Mouse (Mus musculus) T-helper 2 cell (primary cell): Measurements from ENCODE around the gene Ubtd2.

Experiments used
- in situ Hi-C: fragments of 300-600 bp; cut with MboI, MseI; formaldehyde crosslinking; loops from one replicate; pipeline ENCODE4 v1.15.1; 2025; ENCODE audit warnings: high pct_unique_total_duplicates

Gene Ubtd2

GRCm38 (mm10) chr11:32518770-32519169 lies 63.6 kb downstream of the Ubtd2 start:
- in situ Hi-C loops, result no loop called here

DNA sequence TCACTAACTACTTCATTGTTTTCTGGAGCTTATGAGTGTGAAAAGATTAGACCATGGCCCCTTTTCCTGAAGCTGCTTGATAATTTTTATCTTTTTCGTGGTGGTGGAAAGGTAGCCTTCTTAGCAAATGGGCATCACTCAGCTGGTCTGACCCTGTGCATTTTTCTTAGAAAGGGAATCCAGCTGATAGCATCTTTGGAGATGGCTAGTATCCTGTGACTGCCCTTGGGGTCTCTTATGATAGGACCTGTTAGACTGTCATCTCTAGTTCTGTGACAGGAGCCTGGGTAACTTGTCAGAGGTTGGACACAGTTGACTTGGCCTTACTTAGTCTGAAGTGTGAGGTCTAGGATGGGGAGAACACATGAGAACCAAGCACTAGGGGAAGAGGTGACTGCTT lies 64.2 kb downstream of the Ubtd2 start:
- in situ Hi-C loops, result no loop called here

- in situ Hi-C loops, result no loop called here
Observed at GRCm38 (mm10) chr11:32521246-32521645, 66.1 kb downstream of the Ubtd2 start.

- in situ Hi-C loops, result no loop called here
Observed at GRCm38 (mm10) chr11:32524122-32524920, 69.2 kb downstream of the Ubtd2 start.

DNA sequence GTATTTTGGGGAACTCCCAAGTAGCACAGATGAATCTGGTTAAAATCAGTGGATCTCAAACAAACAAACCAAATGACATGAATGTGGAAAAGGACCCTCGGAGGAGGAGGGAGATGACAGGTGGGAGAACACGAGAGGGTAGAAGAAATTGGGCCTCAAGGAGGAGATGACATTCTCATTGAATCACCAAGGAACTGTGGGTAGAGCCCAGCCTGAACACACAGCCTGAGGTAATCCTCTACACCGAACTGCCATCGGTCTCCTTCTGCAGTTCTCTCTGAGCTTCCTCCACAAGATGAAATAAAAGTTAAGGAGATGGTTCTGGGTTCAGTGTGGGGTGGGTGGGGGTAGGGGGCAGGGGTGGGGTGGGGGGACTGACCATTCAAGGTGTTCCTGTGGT lies 71.8 kb downstream of the Ubtd2 start:
- in situ Hi-C loops, result no loop called here

GRCm38 (mm10) chr11:32530151-32530550 lies 75.0 kb downstream of the Ubtd2 start:
- in situ Hi-C loops, result loop anchor here (5.0 kb wide), 1 partner anchor 47 kb away; no protein-coding TSS in a partner anchor

- in situ Hi-C loops, result loop anchor here (5.0 kb wide), 1 partner anchor 45 kb away; no protein-coding TSS in a partner anchor
Observed at GRCm38 (mm10) chr11:32531871-32532764, 76.9 kb downstream of the Ubtd2 start, which contains the start of gene Efcab9. Gene Efcab9, minus strand, starts transcription at chr11:32532081.

- in situ Hi-C loops, result loop anchor here (5.0 kb wide), 1 partner anchor 44 kb away; no protein-coding TSS in a partner anchor
Observed at GRCm38 (mm10) chr11:32532765-32533481, 77.8 kb downstream of the Ubtd2 start, which contains the start of gene Stk10. Gene Stk10, plus strand, starts transcription at chr11:32533305.

DNA sequence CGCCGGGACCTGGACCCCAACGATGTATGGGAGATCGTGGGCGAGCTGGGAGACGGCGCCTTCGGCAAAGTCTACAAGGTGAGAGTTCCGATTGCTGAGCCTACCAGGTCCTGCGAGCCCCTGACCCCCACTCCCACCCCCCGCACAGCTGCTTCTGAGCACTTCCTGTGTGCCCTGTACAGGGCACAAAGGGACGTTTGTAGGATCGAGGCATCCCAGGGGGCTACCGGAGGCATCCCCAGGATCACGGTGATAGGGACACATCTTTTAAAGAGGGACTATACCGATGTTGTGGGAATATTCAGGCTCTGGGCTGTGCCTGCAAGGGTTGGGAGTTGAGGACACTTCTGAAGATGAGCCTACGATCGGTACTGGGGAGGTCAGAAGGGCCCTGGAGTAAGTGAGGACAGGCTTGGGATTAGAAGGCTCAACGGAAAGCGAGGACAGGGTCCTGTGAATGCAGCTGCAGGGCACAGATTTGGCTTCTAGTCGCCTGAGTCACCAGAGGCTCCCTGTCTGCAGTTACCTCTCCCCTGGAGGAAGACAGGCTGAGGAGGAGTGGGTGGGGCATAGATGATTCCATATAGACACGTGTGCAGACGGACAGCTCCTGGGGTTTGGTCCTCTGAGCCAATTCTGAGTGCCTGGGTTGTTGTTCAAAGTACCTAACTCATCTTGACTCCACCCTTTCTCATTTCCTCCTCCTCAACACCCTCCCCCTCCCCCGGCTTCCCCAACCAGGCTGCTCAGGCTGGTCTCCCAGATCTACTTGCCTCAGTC lies 78.5 kb downstream of the Ubtd2 start:
- in situ Hi-C loops, result loop anchor here (5.0 kb wide), 1 partner anchor 44 kb away; no protein-coding TSS in a partner anchor

DNA sequence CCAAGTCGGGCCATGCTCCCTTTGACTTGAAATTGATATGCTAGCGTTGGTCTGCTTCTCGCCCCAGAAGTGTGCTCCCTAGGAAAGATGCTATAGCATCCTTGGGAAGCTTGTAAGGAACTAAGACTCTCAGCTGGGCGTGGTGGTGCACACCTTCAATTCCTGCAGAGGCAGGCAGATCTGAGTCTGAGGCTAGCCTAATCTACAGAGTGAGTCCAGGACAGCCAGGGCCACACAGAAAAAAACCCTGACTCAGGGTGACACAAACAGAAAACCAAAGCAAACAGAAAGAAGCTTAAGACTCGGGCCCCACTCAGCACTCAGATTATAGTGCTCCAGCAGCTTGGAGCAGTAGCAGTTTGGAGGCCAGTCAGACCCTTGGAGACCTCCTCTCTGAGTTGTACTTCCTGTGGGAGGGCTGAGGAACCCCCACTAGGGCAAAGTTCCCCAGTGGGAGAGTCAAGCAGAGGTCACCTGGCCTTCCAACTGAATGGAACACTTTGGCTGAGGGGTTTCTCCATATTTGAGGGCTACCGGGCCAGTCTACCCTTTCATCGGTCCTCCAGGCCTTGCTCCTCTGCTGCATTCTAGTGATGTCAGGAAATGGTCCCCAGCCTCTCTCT lies 79.4 kb downstream of the Ubtd2 start:
- in situ Hi-C loops, result loop anchor here (5.0 kb wide), 1 partner anchor 43 kb away; no protein-coding TSS in a partner anchor

DNA sequence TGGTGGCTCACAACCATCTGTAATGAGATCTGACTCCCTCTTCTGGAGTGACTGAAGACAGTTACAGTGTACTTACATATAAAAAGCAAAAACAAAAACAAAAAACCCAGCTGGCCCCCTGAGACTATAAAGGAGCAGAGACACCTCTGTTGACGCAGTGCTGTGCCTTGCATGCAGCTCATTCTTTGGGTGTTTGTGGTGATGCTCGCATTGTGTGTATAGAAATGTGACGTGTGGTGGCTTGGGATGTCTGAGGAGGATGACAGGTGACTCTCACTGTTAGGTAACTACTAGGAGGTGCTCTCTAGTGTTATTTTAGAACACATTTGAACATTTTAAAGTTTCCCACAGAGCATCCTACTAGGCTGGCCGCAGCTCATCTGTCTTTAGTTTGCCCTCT lies 80.5 kb downstream of the Ubtd2 start:
- in situ Hi-C loops, result no loop called here

DNA sequence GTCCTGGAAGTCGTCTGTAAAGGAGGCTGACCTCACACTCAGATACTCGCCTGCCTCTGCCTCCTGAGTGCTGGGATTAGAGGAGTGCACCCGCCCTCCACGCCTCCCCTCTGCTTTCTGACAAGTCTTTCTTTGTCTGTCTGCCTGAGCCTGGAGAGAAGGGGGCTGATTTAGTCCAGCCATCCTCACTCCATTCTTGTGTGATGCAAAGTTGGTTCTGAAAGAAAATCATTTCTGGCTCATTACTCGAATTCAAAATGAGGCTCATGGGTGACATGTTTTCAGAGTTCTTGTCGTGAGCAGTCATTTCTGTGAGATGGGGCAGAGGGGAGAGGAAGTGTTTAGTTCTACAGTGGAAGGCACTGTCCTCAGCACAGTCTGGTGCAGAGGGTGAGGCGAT lies 81.8 kb downstream of the Ubtd2 start:
- in situ Hi-C loops, result no loop called here

- in situ Hi-C loops, result no loop called here
Observed at GRCm38 (mm10) chr11:32538435-32538834, 83.3 kb downstream of the Ubtd2 start.

DNA sequence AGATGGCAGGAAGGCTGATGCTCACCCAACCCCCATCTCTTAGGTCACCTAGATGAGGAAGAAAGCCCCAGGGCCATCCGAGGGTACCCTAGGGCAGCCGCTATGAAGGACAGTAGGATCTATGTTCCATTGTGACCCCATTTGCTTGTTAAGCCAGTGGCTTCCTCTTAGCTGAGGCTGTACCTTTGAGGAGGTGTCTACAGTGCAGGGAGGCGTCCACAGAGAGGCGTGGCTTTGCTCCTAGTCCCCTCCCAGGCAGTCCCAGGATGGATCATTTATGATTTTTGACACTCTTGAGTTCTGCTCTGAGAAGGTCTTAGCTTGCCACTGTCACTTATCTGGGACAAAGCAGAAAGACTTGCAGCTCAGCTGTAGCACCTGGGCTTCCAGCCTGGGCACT lies 83.7 kb downstream of the Ubtd2 start:
- in situ Hi-C loops, result no loop called here

DNA sequence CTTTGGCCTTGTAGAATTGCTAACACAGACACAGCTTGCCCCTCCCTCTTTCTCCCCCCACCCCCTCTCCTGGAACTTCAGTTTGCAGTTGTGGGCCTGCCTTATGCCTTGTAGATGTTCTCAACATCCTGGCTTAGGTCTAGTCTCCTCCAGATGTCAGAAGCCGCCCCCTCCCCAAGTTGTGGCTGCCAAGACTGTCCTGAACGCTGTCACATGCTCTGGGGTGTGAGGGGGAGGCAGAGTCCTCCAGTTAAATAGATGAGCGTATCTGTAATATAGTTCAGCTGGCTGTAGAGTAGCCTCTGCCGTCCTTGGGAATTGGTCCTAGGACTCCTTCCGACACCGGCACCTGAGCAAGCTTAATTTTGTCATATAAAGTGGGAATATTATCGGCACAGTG lies 84.5 kb downstream of the Ubtd2 start:
- in situ Hi-C loops, result no loop called here

DNA sequence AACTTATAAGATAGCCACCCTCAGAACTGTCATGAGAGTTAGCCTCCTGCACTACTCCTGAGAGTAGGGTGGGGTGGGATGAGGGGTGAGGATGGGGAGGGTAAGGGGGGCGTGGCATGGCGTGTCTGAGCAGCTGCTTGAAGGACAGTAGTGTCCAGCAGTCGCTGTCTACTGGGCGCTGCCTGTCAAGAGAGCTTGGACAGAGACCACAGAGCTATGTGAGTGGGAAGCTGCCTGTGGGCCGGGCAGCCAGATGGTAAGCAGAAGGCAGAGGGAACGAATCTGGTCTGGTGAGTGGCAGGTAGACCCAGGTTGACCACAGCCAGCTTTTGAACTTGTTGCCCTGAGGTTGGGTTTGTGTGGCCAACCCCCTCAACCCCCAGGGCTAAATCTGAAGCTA lies 85.3 kb downstream of the Ubtd2 start:
- in situ Hi-C loops, result no loop called here

DNA sequence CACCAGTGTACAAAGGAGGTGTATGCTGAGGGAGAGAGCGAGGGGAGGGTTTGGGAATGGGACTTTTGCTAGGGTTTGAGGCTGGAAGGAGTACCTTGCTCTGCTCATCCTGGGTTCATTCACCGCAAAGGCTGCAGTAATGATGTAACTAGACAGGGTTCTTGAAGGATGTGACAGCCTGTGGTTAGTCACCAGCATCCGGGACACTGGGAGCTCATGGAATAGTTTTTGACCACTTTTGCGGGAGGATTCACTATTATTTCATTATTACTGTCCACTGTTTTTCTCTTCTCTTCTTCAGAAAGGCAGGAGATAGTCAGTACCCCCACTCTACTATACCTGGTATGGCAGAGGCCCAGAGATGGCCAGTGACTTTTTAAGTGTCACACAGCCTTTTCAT lies 87.0 kb downstream of the Ubtd2 start:
- in situ Hi-C loops, result no loop called here

GRCm38 (mm10) chr11:32542687-32543411 lies 87.7 kb downstream of the Ubtd2 start:
- in situ Hi-C loops, result no loop called here

- in situ Hi-C loops, result no loop called here
Observed at GRCm38 (mm10) chr11:32544041-32544440, 88.9 kb downstream of the Ubtd2 start.

DNA sequence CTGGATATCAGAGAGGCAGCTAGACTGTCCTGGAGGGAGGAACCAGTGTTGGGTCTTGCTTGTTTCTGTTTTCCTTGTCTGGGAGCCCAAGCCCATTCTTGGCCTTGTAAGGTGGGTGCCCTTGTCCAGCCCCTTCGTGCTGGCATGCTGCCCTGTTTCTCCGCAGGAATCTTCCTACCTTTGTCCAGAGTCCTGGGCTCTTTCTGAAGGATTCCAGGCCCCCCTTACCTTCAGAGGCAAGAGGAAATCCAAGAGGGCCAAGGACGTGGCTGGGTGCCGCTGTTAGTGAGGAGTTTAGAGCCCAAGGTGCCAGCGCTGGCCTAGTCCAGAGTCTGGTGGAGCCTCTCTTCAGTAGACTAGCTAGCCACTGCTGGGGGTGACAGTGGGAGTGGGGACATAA lies 89.3 kb downstream of the Ubtd2 start:
- in situ Hi-C loops, result no loop called here
